Mouse (Mus musculus) brain, embryonic 14.5 days (tissue): ENCODE results near the gene Fam227a. TPM values are rescaled to one million over a fixed set of nuclear protein-coding genes. Genes with fewer than 3 reads are reported as not detected.

Experiments used
- DNase-seq: peaks from one replicate; pipeline ENCODE4 v3.0.0-alpha.2; 2011; ENCODE audit warnings: low read depth
- CTCF ChIP-seq: fragments of 200-500 bp; IDR thresholded peaks from 2 replicates; pipeline ENCODE4 v1.5.1; 2012; ENCODE audit warnings: inconsistent platforms, mild to moderate bottlenecking, moderate library complexity, borderline replicate concordance; ENCODE audit not compliant: insufficient read depth, insufficient read length; ENCODE audit errors: extremely low read depth
- POLR2A ChIP-seq: fragments of 200-500 bp; IDR thresholded peaks from 2 replicates; pipeline ENCODE4 v1.6.1; 2012; ENCODE audit warnings: mild to moderate bottlenecking, inconsistent platforms, borderline replicate concordance; ENCODE audit not compliant: poor library complexity, insufficient read depth, insufficient read length, severe bottlenecking; ENCODE audit errors: extremely low read depth
- polyA plus RNA-seq: library from polyadenylated mRNA; depleted of rRNA; stranded (reverse); fragments of >200 nt; gene quantifications from 2 replicates; pipeline ENCODE4 v1.2.3, GENCODE M21; 2012

The Fam227a gene
- polyA plus RNA-seq, 1 experiment: 33.7 TPM

DNA sequence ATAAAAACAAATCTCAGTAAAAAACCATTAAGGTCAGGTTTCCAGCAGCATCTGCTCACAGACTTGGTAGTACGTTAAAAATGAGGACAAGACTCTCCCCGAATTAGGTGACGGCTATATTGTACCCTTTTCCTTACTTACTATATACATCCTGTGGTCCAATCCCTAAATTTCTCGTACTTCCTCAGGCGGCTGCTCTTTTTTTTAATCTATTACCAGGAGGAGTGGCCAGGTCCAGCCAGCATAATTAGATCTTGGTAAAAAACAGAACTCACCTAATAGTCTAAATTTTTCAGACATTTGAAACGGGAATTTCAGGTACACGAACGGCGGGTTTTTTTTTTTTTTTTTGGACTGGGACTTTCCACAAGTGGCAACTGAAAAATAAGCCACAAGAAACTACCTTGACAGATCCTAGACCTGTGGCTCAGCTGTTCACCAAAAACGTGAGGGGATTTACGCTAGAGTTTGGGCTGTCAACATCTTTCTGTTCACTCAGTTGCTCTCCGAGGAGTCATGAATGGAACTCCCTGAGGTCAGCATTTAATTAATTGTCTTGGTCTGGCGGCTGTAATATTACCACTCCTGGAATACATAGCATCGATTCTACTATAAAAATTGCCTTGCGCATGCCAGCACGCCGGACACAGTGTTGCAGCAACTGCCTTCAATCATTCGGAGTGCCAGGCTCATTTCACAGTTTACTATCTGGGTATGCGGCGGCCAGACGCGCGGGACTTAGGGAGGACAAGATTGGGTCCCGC lies 31.1 kb upstream of the Fam227a start:
- no peak for TF ChIP-seq CTCF
- TF ChIP-seq POLR2A: no peak
- no peak for DNase-seq

DNA sequence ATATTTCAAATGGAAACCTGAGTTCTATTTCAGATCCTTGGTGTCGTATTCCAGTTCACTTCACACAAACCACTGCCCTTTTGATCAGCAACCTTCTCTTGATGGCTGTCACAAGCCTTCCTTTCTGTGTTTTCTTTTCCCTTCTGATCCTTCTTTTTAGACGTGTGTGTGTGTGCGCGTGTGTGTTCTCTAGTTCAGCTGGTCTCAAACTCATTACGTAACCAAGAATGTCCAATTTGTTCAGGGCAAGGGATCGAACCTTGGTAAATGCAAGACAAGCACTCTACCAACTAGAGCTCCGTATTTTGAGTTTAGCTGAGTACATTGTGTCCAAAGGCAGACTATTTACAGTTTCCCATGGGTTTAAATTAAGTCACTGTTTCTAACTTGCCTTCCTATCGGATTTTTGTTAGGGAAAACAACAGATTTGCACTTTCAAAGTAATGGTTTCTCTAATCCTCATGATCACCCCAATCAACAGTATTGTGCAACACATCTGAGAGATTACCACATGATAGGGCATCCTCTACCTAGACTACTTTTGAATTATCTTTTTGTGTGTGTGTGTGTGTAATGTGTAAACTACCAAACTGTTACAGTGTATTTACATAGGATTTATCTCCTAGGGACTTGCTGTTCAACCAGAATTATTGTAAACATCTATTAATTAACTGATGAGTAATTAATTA lies 29.7 kb upstream of the Fam227a start:
- no peak for TF ChIP-seq CTCF
- no peak for TF ChIP-seq POLR2A
- DNase-seq: no peak

DNA sequence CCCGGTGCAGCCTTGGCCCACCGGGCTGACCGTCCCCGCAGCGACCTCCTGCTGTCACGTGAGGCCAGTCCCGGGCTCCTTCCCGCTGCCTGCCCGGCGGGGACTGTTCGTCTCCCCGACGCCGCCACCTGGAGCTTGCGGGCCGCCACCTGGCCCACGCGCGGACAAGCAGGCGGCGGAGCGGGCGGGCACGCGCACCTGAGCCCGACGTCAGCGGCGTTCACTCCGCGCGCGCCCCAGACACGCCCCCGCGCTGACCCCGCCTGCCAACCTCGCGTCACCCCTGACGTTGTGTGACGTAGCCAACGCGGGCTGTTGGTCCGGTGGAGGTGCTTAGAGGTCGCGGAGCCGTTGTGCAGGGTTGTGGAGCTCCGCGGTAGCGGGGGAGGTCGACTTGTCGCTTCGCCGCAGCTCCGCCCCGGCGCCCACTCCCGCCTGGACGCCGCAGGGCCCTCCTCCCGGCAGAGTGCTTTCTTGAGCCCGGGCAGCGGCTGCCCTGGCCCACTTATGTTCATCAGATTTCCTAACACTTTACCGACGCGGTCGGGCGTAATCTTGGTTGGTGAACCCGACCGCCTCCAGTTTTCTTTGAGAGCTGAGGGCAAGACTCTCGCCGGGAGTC lies 29.0 kb upstream of the Fam227a start, which contains the start of gene Josd1:
Josd1 (minus strand) TSS at position 274 of the 622 bp plus-strand sequence.
- TF ChIP-seq CTCF (no peak), POLR2A (peak; percentile 80)

DNA sequence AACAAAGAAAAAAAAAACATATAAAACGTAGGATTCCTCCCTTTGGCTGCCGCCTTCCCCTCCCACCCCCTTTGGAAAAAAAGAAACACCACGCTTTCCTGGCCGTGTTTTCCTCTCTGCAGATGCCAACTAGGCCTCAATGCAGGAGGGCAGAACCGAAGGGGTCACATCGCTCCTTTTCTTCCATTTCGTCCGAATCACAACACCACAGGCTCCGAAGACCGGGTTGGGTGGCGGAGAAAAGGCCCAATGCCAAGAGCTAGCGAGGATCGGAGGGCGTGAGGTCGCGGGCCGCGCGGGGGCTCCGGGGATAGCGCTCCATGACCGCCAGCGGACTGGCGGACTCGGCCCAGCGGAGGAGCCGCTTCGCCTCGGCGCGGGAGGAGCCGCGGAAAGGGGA lies 28.4 kb upstream of the Fam227a start:
- TF ChIP-seq POLR2A (no peak), CTCF (no peak)
- peak; percentile 53 for DNase-seq

More for the DNA sequence above, 29.0 kb upstream of the Fam227a start, which contains the start of gene Josd1:
- peak; percentile 96 for DNase-seq

DNA sequence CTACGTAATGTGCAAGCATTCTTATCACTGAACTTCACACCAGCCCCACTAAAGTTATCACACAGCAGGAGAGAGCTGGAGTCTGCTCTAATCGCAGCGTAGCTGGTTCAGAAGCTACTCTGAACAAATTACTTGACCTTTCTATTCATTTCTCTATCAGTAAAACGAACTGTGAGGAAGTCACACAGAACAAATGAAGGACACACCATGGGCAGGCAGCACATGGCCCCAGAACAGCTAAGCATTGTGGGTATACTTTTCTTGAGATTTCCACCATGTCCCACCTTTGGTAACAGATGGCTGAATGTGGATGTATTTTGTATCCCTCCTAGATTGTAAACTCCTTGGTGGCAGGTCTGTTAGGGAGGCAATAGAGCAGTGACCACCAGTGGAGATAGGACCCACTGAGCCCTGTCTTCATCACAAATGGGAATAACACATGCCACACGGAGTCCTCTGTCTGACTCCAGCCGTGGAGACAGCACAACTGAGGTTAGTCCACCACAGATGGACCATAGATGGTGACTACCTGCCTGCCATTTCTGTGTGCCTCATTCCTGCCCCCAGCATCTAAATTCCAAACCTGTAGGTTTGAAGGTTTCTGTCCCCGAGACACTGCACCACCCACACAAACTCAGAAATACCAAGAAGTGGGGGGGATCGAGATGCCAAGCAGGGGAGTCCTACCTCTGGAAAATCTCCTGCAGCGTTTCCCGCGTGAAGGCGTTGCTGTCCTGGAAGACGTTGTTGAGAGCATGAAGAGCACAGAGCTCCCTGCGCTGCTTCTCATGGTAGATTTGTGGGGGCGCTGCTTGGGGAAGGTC lies 27.5 kb upstream of the Fam227a start:
- no peak for DNase-seq
- no peak for TF ChIP-seq POLR2A
- TF ChIP-seq CTCF: no peak

DNA sequence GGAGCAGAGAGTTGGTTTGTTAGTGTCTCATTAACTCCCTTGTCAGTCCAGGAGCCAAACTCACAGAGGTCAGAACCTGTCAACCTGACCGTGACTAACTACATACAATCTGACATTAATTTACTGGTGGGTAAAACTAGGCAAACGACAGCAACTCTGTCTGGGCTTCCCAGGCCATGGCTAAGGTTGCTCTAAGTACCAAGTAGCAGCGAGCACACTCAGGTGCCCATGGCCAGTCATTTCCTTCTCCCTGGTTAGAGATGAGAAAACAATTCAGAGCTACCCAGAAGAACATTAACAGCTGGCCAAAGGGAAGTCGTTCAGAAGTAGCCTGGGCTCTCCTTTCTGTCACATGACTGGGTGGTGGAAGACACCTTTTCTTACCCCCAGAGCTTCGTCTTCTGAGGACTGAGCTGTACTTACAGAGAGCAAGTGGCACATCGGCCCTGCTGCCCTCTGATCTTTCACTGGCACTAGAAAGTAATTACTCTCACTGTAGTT lies 26.4 kb upstream of the Fam227a start:
- TF ChIP-seq CTCF (no peak), POLR2A (no peak)
- no peak for DNase-seq

DNA sequence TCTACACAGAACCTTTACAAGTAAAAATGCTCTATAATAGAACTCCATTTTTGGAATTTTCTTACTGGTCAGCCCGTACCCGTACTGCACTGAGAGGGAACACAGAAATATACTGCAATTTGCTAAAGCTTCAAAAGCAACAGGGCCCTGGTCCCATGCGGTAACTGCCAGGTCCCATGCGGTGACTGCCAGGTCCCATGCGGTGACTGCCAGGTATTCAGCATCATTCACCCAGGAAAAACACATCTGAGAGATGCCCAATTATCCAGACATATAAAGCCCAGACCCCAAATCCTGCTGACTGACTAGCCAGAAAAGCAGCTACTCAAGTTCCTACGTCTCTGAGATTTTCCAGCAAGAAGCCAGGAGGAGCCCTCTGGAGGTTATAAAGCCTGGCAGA lies 25.9 kb upstream of the Fam227a start:
- no peak for DNase-seq
- TF ChIP-seq CTCF (no peak), POLR2A (no peak)

DNA sequence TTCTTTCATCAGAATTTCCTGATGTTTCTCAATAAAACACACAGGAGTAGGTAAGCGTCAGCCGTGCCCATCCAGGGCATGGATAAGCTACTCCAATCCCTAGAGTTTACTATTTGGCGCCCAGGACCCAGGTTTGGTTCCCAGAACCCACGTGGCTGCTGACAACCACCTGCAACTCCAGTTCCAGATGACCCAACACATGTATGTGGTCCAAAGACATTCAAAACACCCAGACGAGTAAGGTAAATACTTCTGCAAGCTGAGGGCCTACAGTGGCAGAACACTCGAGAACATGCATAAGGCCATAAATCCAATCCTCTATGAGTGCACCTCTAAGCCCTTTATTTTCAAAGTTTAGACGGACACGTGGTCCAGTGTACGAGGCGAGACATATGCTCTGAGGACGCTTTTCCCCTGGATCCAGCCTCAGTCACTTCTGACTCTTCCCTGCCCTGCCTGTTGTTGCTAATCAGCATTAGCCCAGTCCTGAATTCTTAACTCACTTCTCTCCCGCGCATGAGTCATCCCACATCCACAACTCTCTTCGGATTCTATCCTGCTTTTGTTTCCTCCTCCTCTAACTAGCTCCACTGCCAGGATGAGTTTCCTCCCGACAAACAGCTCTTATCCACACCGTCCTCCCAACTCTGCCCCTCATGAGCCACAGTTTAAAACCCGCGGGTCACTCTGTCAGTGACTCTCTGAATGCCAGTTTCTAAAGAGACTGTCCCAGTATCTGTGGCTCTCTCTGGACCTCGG lies 25.1 kb upstream of the Fam227a start:
- DNase-seq: no peak
- TF ChIP-seq CTCF (no peak), POLR2A (no peak)

DNA sequence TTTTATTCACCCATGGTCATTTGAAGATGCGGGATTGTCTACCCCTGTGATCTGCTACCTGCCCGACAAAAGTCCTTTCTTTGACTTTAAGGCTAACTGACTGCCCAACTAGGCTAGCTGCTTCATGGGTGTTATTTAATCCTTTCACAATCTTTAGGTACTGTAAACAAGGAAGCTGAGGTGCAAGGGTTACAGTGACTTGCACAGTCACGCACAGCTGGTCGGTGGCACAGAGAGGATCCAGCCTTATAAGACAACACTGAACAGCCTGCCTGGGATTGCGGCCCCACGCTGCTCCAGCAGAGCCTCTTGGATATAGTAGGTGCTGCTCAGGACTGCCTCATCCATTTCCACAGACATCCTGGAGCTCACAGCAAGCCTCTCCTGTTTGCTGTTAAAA lies 24.4 kb upstream of the Fam227a start:
- TF ChIP-seq CTCF (no peak), POLR2A (no peak)
- no peak for DNase-seq

DNA sequence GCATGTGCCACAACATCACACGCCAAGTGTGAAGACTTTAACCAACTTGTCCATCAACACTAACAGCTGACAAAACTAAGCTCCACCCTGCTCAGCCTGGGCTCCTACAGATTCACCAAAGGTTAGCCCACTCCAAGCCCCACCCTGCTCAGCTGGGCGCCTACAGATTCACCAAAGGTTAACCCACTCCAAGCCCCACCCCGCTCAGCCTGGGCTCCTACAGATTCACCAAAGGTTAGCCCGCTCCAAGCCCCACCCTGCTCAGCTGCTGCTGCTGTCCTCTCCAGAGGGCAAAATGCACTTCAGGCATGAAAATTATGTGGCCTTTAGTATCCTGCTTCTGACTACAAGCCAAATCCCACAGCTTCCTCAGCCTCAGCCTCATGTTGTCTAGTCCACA lies 23.2 kb upstream of the Fam227a start:
- DNase-seq: no peak
- no peak for TF ChIP-seq POLR2A
- TF ChIP-seq CTCF: no peak
